Mouse (Mus musculus) spleen, adult 2 months (tissue): ENCODE measurements at regions not wholly inside any gene's neighbourhood (a gene's known extent, or its start where the extent isn't known, plus 50 kb on each side); places are given as distances from the start of the nearest gene placed in this dataset.

ENCODE experiments used
- DNase-seq, 2 experiments: peaks; one replicate each; pipeline versions ENCODE4 v3.0.0 to v3.0.0-alpha.2; 2012 to 2021; ENCODE audit warnings: low spot score in 2 of 2, low read depth in 1 of 2
- H3K27ac ChIP-seq: fragments of 200-500 bp; 2 replicates; pipeline ENCODE4 v1.5.1; 2012; ENCODE audit warnings: low read length, inconsistent platforms; ENCODE audit not compliant: insufficient read depth
- H3K27me3 ChIP-seq: fragments of 200-500 bp; 2 replicates; pipeline ENCODE4 v1.6.1; 2012; ENCODE audit warnings: mild to moderate bottlenecking, moderate library complexity, low read length, inconsistent platforms; ENCODE audit not compliant: control insufficient read depth, insufficient read depth
- H3K36me3 ChIP-seq: fragments of 200-500 bp; 2 replicates; pipeline ENCODE4 v1.6.1; 2012; ENCODE audit warnings: mild to moderate bottlenecking, low read length, inconsistent platforms; ENCODE audit not compliant: control insufficient read depth, insufficient read depth
- H3K4me1 ChIP-seq: fragments of 200-500 bp; 2 replicates; pipeline ENCODE4 v1.6.1; 2011; ENCODE audit warnings: inconsistent platforms; ENCODE audit not compliant: control insufficient read depth, insufficient read depth, insufficient read length
- H3K4me3 ChIP-seq: fragments of 200-500 bp; 2 replicates; pipeline ENCODE4 v1.5.1; 2011; ENCODE audit warnings: mild to moderate bottlenecking, inconsistent platforms; ENCODE audit not compliant: insufficient read depth, insufficient read length; ENCODE audit errors: extremely low read depth
- CTCF ChIP-seq: fragments of 200-500 bp; IDR thresholded peaks from 2 replicates; pipeline ENCODE4 v1.5.1; 2011; ENCODE audit warnings: mild to moderate bottlenecking, inconsistent platforms; ENCODE audit not compliant: insufficient read depth, insufficient read length, insufficient replicate concordance; ENCODE audit errors: extremely low read depth
- POLR2A ChIP-seq: fragments of 200-500 bp; IDR thresholded peaks from 2 replicates; pipeline ENCODE4 v1.6.1; 2011; ENCODE audit warnings: low read depth, low read length, inconsistent platforms
- WGBS: fragments of 180-500 bp; shearing (Covaris S2); methylation state at CpG from one replicate; pipeline ENCODE4 v1.1.7; 2018; 5-methylcytosine and 5-hydroxymethylcytosine counted together

DNA sequence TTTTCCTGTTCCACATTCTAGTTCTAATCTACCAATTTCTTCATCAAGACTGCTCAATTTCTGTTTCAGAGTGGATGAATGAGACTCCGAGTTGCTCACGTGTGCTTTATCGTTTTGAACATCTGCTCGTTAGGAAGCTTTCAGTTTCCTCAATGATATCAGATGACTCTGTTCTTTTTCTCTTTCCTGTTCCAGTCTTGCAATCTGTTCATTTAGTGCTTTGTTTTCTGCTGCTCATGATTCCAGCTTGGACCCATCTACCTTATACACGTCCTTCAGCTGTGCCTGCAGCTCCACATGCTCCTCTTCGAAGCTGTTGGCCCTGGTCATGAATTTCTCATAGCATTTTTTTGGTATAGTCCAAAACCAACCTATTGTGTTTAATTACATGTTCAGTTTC, 99.1 kb upstream of the Gm17728 start:
- Histone ChIP-seq H3K27me3 (no peaks in the 10 kb centered on the region), H3K27ac (no peak overlapping the region), H3K36me3 (no peaks in the 10 kb centered on the region), H3K4me1 (no peaks in the 10 kb centered on the region), H3K4me3 (no peak overlapping the region)
- 34% methylated on average over 6 of the region's 6 CpGs for WGBS
- TF ChIP-seq POLR2A, result no peak
- no peak for TF ChIP-seq CTCF
- no peak for DNase-seq

DNA sequence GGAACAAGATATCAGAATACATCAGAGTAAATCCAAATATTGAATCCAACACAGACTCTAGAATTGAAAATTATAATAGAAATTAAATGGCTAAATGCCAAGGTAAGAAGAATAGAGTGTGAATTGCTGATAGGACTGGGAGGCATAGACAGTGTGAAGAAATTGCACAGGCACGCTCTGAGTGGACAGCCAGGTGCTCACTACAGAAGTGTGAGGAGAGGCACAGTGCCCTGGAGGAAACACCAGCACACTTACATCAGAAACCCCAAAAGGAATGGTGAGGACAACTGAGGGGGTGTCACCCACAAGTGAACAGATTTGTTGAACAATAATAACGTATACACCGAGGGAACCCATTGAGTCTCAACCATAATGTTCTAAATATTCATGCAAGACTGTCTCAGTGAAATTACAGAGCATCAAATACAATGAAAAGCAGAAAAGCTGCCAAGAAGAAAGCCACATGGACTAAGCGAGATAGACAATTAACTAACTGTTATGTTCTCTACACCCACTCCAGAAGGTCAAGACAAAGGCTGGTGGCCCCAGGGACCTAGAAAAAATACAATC, 92.9 kb upstream of the Gm17728 start:
- DNase-seq, result no peak
- Histone ChIP-seq H3K4me1 (no peaks in the 10 kb centered on the region), H3K27ac (no peak overlapping the region), H3K4me3 (no peak overlapping the region), H3K27me3 (no peaks in the 10 kb centered on the region), H3K36me3 (no peaks in the 10 kb centered on the region)
- TF ChIP-seq POLR2A, result no peak
- no peak for TF ChIP-seq CTCF
- 94% methylated on average over 4 of the region's 4 CpGs for WGBS

DNA sequence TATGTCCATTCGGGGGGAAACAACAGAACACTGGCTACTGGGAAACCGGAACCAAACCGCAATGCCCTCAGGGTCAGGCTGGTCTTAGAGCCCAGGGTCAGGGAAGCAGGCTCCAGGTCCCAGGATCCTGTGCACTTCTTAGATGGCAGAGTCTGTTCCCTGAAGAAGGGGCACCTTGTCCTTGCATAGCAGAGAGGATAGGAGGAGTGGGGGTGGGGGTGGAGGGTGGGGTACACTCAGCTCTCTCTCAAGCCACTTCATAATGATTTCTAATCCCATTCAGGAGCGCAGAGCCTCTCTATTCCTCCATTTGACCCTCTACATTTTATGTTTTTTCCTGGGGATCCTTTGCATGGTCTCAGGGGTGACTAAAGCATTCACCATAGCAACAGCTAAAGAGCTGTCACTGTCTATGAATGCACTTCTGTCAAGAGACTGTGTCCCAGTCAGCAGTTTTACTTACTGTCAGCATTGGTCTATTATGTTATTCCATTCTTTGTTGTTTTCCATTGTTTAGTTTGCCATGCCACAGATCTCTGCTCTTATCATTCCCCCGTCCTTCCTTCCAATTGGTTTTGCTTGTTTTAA, 64.2 kb upstream of the Gm17728 start:
- no peaks in the 10 kb centered on the region for H3K36me3 ChIP-seq
- H3K27ac ChIP-seq, result no peak overlapping the region
- DNase-seq, result no peak
- H3K4me3 ChIP-seq, result no peak overlapping the region
- H3K27me3 ChIP-seq, result no peaks in the 10 kb centered on the region
- 86% methylated on average over 5 of the region's 5 CpGs for WGBS
- TF ChIP-seq CTCF (no peak), POLR2A (no peak)
- H3K4me1 ChIP-seq, result no peaks in the 10 kb centered on the region
